8 mouse cellular contexts compared by ENCODE assay signal in genomic region chr4:111510129-111510528, GRCm38 (mm10).
DNase-seq lines count a peak whose midpoint lies in the region; ATAC-seq and TF ChIP-seq lines count a peak whose summit lies in the region.

No protein-coding gene starts in this region.

- 29% methylated on average over 1 of the region's 2 CpGs for WGBS in liver, embryonic 14.5 days (ENCODE audit: insufficient replicate concordance)
- WGBS in liver, embryonic 12.5 days (ENCODE audit: insufficient replicate concordance): 28% methylated on average over 2 of the region's 2 CpGs
- 34% methylated on average over 1 of the region's 2 CpGs for WGBS in intestine, postnatal 0 days
- 8% methylated on average over 2 of the region's 2 CpGs for WGBS in neural tube, embryonic 15.5 days

- H3K4me2 ChIP-seq in liver, embryonic 14.5 days (ENCODE audit: low read depth): no peak overlapping the region
- no peak overlapping the region for H3K4me2 ChIP-seq in liver, embryonic 12.5 days
- H3K4me2 ChIP-seq in intestine, postnatal 0 days (replicated peaks; ENCODE audit: low read depth): no peak overlapping the region
- no peak overlapping the region for H3K4me2 ChIP-seq in neural tube, embryonic 15.5 days

- H3K36me3 ChIP-seq in liver, embryonic 14.5 days (replicated peaks; ENCODE audit: control insufficient read depth, insufficient read depth, low read depth): no peaks in the 10 kb centered on the region
- H3K36me3 ChIP-seq in liver, embryonic 12.5 days: no peaks in the 10 kb centered on the region
- no peaks in the 10 kb centered on the region for H3K36me3 ChIP-seq in intestine, postnatal 0 days (ENCODE audit: control insufficient read depth, insufficient read depth)
- no peaks in the 10 kb centered on the region for H3K36me3 ChIP-seq in neural tube, embryonic 15.5 days

- peak; percentile 30; the same call in 1 of the 2 replicates for TF ChIP-seq CTCF in liver, embryonic 14.5 days (IDR thresholded peaks at IDR 0.05; ENCODE audit: low read depth)
- peak; percentile 59 for TF ChIP-seq CTCF in intestine, postnatal 0 days (IDR thresholded peaks at IDR 0.05; ENCODE audit: low read depth)

- peaks cover 2 to 5% of the 10 kb centered on the region in 2 experiments; a peak in 2 of 4 replicates for H3K4me1 ChIP-seq in liver, embryonic 14.5 days (replicated peaks; ENCODE audit: control insufficient read depth in 2 of 2, insufficient read depth in 2 of 2, low read length in 1 of 2)
- no peaks in the 10 kb centered on the region for H3K4me1 ChIP-seq in liver, embryonic 12.5 days
- no peaks in the 10 kb centered on the region for H3K4me1 ChIP-seq in intestine, postnatal 0 days (replicated peaks; ENCODE audit: control insufficient read depth, insufficient read depth, low read length)
- 0 out of 2 replicates have a peak, but pooled peaks cover 1% of the 10 kb centered on the region for H3K4me1 ChIP-seq in neural tube, embryonic 15.5 days

- DNase-seq in CD4-positive, CD25-positive, alpha-beta regulatory T cell, adult 2 months (ENCODE audit: low read depth, low spot score): peak; percentile 1
- DNase-seq in liver, embryonic 14.5 days (ENCODE audit: low read depth in 3 of 3, low spot score in 3 of 3): no peak
- DNase-seq in adrenal gland, adult 2 months: no peak
- no peak for DNase-seq in urinary bladder, postnatal 4 days (ENCODE audit: low spot score in 2 of 2)

- no peaks in the 10 kb centered on the region for H3K9me3 ChIP-seq in liver, embryonic 14.5 days (ENCODE audit: control insufficient read depth, low read length)
- H3K9me3 ChIP-seq in liver, embryonic 12.5 days (replicated peaks): no peaks in the 10 kb centered on the region
- H3K9me3 ChIP-seq in intestine, postnatal 0 days (ENCODE audit: control insufficient read depth): no peaks in the 10 kb centered on the region
- no peaks in the 10 kb centered on the region for H3K9me3 ChIP-seq in neural tube, embryonic 15.5 days (replicated peaks)

- ATAC-seq in CD4-positive, CD25-positive, alpha-beta regulatory T cell, adult 4 months: no peak
- ATAC-seq in liver, embryonic 14.5 days (ENCODE audit: insufficient read depth): no peak
- ATAC-seq in liver, embryonic 12.5 days: no peak
- no peak for ATAC-seq in intestine, postnatal 0 days
- peak; percentile 26; the same call in 1 of the 2 replicates for ATAC-seq in neural tube, embryonic 15.5 days (ENCODE audit: low FRiP score)

- no peak overlapping the region for H3K9ac ChIP-seq in liver, embryonic 14.5 days (replicated peaks)
- no peak overlapping the region for H3K9ac ChIP-seq in liver, embryonic 12.5 days
- H3K9ac ChIP-seq in intestine, postnatal 0 days (ENCODE audit: low read depth, low read length): no peak overlapping the region
- no peak overlapping the region for H3K9ac ChIP-seq in neural tube, embryonic 15.5 days (replicated peaks)

- H3K27me3 ChIP-seq in liver, embryonic 14.5 days (ENCODE audit: control insufficient read depth, insufficient read depth, low read length): no peaks in the 10 kb centered on the region
- no peaks in the 10 kb centered on the region for H3K27me3 ChIP-seq in liver, embryonic 12.5 days (replicated peaks)
- H3K27me3 ChIP-seq in intestine, postnatal 0 days (replicated peaks; ENCODE audit: control insufficient read depth, insufficient read depth, low read length): no peaks in the 10 kb centered on the region
- no peaks in the 10 kb centered on the region for H3K27me3 ChIP-seq in neural tube, embryonic 15.5 days (replicated peaks)

- H3K27ac ChIP-seq in liver, embryonic 14.5 days: no peak overlapping the region
- no peak overlapping the region for H3K27ac ChIP-seq in liver, embryonic 12.5 days
- H3K27ac ChIP-seq in intestine, postnatal 0 days (ENCODE audit: low read depth, low read length): no peak overlapping the region
- H3K27ac ChIP-seq in neural tube, embryonic 15.5 days (replicated peaks): no peak overlapping the region

- no peak for TF ChIP-seq EP300 in liver, embryonic 14.5 days (IDR thresholded peaks at IDR 0.05; ENCODE audit: low read depth)

- no peak overlapping the region for H3K4me3 ChIP-seq in liver, embryonic 14.5 days (ENCODE audit: insufficient read depth in 1 of 2, low read depth in 2 of 2, low read length in 2 of 2)
- no peak overlapping the region for H3K4me3 ChIP-seq in liver, embryonic 12.5 days
- no peak overlapping the region for H3K4me3 ChIP-seq in intestine, postnatal 0 days (ENCODE audit: low read depth, low read length)
- no peak overlapping the region for H3K4me3 ChIP-seq in neural tube, embryonic 15.5 days (replicated peaks)
